Mouse (Mus musculus): ENCODE measurements around the gene Tmem145.

GRCm38 (mm10) chr7:25285511-25286238 lies 20.2 kb upstream of the Tmem145 start:
- no peak for TF ChIP-seq POLR2A (IDR thresholded peaks at IDR 0.05; ENCODE audit: extremely low read depth, insufficient read depth, low read length)
- no peak for TF ChIP-seq CTCF (IDR thresholded peaks at IDR 0.05; ENCODE audit: extremely low read depth, insufficient read depth, low read length)
